Mouse (Mus musculus) bone marrow macrophage, adult 2 months (primary cell): ENCODE measurements around the gene Nkx1-2.

Experiments
- CTCF ChIP-seq: IDR thresholded peaks from 2 replicates; pipeline ENCODE4 v1.5.1; 2012; ENCODE audit warnings: low read depth, mild to moderate bottlenecking, low read length, moderate library complexity
- POLR2A ChIP-seq: IDR thresholded peaks from 2 replicates; pipeline ENCODE4 v1.6.1; 2012; ENCODE audit warnings: mild to moderate bottlenecking, low read depth, low read length, borderline replicate concordance

- TF ChIP-seq CTCF: no peak
- no peak for TF ChIP-seq POLR2A
These were observed 42.9 kb downstream of the Nkx1-2 start for GRCm38 (mm10) chr7:132556575-132556974.
